Mouse (Mus musculus) cerebellum, adult 18-20 months (tissue): ENCODE results near the gene Zbtb8a.
"Not testable (repeated sequence)": the region's sequence is repeated elsewhere in the genome, so short reads cannot be mapped to it uniquely, and the experiment has no call there.

Experiments
- DNase-seq, 2 experiments: peaks; one replicate each; pipeline ENCODE4 v3.0.0; 2021

The Zbtb8a gene

DNA sequence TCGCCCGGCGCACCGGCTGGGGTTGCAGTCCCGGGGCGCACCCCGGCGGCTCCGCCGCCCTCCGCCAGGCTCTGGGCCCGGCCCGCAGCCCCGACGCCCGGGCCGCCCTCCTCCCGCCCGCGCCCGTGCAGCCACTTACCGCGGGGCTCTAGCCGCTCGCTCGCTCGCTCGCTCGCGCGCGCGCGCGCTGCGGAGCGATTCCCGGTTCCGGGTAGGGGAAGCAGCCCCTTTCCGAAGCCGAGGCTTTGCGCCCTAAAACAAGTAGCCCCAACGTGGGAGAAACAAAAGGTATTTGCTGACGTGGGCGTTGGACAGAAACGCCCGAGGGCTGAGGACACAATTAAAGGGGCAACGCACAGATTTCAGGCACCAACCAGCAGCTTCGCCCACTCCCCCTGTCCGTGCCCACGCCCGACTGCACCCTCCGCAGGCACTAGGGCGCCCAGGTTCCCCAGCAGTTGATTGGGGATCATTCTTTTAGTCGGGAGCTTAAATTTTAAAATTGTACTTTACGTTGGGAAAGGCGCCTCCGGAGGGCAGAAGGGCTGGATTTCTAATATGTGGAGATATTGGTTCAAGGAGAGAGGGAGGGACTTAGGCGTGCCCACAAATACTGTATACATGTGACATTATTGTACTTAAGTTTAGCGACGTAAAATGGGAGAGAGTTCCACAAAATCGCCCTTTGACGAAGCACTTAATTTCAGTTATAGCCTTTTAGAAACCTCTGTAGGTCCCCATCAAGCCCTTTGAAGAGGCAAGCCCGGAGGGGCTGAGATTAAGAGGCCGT is at the start of gene Zbtb8a:
Gene Zbtb8a, minus strand, starts transcription at position 516 of the 790 bp plus-strand sequence.
- DNase-seq: peak; percentile 51 to 61

DNA sequence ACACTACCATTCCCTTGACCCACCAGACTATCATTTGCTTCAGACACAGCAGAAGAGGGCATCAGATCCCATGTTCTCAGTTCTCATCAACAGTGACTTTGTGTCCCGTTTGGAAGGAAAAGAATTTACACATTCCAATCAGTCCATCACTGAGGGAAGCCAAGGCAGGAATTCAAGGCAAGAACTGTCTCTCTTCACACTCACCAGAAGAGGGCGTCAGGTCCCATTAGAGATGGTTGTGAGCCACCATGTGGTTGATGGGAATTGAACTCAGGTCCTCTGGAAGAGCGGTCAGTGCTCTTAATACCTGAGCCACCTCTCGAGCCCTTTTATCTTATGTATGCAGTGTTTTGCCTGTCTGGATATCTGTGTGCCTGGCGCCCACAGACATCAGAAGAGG is 40.4 kb upstream of the Zbtb8a start:
- DNase-seq: no peak

DNA sequence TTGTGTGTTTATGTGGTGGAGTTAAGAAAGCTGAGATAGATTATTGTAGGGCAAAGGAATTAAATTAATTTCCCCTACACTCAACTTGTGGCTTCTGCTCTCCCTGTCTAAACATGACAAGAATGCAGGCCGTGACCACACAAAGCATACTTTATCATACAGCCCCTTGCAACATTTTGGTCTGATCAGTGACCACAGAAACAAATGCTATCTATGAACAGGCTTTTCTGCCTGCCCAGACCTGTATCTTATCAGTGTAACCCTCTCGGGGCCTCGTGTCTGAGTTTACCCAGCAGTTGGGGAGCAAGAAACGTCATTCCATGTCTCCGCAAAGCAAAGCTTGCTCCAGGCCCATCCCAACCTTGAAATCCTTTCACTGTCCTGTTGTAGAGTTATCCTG is 38.6 kb upstream of the Zbtb8a start:
- no peak for DNase-seq

DNA sequence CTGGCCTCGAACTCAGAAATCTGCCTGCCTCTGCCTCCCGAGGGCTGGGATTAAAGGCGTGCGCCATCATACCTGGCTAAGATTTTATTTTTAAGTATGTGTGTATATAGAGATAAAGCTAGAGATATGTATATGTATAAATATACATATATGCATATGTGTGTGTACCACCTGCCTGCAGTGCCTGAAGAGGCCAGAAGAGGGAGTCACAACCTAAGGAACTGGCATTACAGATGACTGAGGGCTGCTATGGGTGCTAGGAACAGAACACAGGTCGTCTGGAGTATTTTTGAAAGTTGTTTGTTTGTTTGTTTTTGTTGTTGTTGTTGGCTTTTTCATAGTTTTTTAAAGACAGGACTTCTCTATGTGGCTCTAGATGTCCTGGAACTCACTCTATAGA is 38.0 kb upstream of the Zbtb8a start:
- DNase-seq: no peak

DNA sequence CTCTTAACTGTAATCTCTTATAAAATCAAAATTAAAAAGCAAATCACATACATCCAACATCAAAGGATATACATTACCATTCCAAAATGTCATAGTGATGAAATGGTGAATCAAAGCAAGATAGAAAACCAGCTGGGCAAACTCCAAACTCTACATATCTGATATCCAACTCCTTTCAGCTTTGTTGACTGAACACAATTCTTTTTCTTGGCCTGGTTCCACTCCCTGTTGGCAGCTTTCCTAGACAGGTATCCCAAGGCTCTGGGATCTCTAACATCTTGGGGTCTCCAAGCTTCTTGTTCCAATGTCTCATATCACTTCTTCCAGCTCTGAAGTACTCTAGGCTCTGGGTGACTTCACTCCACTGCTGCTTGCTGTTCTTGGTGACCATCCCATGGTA is 33.1 kb upstream of the Zbtb8a start:
- no peak for DNase-seq

DNA sequence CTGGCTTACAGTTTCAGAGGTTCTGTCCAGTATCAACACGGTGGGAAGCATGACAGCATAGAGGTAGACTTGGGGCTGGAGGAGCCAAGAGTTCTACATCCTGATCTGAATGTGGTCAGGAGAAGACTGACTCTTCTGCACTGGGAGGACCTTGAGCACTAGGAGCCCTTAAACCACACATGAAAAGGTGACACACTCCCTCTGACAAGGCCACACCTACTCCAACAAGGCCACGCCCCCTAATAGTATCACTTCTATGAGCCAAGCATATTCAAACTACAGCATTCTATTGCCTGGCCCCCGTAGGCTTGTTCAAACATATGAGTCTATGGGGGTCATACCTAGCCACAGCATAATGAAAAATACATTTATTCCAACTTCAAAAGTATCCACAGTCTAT is 32.6 kb upstream of the Zbtb8a start:
- not testable (repeated sequence) for DNase-seq

DNA sequence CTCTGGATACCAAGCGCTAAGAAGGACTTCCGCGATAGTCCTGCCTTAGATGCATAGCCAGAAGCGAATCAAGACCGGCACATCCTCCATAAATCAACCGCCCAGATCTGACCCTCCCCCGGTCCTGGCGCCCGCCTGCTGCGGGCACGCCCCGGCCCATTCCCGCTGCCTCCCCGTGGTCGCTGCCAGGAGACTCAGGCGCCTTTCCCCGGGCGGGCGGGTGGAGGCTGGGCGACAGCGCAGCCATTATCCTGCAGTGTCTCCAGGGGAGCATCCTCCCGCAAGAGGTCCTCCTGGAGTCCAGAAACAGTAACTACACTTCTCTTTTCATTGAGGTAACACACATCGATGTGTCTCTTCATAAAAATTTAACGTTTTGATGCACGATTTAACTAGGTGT is 28.5 kb upstream of the Zbtb8a start:
- DNase-seq: peak; percentile 31 to 38

DNA sequence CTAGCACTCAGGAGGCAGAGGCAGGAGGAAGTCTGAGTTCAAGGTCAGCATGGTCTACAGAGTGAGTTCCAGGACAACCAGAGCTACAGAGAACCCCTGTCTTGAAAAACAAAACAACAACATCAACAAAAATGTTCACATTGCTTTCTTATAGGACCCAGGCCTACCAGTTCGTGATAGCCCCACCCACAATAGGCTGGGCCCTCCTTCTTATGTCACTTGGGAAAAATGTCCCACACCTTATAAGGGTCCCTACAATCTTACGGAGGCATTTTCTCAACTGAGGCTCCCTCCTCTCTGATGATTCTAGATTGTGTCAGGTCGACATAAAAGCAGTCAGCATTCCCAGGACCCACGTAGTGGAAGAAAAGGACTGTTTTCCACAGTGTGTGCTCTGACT is 21.9 kb upstream of the Zbtb8a start:
- DNase-seq: no peak

DNA sequence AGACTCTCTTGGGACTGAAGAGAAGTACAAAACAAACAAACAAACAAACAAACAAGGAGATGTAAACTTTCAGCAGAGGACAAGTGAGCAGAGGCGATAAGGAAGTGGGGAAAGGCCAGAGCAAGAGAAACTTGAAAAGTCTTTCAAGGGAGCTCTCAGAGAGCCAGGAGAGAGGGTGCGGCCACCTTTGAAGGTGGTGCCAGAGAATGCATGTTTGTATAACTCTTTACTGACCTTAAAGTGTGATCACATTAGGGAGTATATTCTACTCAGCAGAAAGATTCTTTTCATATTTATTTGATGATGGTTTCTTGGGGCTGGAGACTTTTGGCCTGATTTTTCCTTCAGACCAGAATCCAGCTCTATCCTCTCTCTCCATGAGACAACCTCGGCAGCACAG is 19.0 kb upstream of the Zbtb8a start:
- DNase-seq: no peak

DNA sequence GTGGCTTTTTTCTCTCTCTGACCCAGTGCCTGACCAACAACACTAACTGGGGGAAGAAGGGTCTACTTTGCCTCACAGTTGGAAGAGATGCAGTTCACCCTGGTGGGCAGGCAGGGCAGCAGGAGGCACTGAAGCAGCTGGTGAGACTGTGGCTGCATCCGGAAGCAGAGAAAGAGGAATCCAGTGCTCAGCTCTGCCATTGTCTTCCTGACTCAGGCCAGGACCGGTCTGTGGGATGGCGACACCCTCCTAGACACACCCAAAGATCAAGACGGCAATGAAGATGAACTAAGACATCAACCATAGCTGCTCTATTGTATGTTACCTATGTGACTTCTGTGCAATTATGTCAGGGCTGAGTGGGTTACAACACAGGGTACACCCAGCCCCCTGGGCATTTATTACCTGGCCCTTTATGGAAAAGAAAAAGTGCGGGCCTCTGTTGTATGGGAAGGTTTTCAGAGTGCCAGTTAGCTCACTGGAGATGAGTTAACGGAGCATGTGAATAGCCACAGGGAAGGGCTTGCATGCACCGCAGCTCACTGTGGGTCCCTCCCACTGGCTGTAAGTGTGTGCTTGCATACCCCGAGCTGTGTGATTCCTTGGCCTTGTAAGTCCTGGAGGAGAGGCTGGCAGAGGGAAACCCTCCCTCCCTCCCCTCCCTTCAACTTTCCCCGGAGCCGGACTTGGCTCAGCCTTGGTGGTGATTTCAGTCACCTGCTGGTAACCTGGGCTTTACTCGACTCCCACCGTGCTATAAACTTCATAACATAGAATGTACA is 16.4 kb upstream of the Zbtb8a start:
- no peak for DNase-seq

DNA sequence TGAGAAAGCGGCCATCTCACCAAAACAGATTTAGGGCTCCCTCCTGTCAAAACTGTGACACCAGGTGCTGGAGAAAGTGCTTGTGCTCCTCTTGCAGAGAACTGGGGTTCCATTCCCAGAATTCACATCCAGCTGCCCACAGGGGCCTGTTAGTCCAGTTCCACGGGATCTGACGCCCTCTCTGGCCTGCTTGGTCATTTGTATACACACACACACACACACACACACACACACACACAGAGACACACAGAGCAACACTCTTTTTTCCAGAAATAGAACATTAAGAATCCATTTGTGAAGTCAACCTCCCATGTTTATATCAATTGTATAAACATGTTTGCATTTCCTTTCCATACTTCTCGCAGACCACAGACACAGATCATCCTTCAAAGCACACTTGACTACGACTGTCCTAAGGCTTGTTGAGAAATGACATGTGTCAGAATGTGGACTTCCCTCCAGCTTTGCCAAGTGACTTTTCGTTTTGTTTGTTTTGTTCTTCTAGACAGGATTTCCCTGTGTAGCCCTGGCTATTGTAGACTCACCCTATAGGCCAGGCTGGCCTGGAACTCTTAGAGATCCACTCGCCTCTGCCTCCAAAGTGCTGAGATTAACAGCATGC is 13.1 kb upstream of the Zbtb8a start:
- DNase-seq: no peak

DNA sequence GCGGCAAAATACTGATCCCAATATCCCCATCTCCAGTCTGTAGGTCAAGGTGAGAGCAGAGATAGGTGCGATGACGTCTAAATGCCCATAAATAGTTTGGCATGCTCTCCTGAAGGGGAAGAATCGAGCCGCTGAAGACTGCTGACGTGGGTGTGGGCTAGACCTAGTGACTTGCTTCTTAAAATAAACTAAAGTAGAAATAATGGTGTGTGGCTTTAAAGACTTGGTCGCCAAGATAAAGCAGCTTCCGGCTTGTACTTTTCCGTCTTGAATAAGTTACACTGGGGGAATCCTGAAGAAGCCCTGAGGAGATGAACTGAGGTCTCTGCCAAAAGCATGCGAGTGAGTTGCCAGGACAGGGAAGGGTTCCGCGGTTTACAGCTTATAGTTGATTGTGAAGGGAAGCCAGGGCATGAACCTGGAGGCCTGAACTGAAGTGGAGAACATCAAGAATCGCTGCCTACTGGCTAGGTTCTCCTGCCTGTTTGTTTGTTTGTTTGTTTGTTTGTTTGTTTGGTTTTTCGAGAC is 12.4 kb upstream of the Zbtb8a start:
- no peak for DNase-seq

DNA sequence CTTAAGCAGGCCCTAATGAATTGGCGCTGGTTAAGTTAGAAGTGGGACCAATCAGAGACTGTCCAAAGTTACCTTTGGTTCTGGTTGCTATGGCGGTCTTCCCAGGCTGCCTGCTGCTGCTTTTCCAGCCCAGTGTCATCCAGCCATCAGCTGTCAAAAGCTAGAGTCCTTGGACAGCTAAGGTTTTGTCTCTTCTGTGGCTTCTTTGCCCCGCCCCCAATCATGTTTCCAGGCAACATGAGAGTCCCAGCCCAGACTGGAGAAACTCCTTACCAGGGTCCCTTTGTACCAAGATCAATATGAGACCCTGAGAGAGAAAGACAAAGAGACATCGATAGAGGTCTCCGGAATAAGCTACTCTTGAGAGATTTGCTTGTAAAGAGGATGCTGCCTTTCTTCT is 10.5 kb upstream of the Zbtb8a start:
- DNase-seq: no peak

DNA sequence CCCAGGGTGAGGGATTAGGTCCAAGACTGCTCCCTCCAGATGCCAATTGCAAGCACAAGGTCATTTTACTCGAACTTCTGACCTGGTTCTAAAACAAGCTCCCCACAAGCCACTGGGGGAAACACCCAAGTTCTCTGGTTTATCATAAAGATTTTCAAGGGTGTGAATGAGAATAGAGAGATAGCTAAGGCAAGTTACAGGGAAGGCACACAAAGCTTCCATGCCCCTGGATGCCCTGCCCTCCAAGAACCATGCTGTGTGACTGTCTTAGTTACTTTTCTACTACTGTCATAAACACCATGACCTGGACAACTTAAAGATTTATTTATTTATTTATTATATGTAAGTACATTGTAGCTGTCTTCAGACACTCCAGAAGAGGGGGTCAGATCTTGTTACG is 9.1 kb upstream of the Zbtb8a start:
- DNase-seq: no peak

DNA sequence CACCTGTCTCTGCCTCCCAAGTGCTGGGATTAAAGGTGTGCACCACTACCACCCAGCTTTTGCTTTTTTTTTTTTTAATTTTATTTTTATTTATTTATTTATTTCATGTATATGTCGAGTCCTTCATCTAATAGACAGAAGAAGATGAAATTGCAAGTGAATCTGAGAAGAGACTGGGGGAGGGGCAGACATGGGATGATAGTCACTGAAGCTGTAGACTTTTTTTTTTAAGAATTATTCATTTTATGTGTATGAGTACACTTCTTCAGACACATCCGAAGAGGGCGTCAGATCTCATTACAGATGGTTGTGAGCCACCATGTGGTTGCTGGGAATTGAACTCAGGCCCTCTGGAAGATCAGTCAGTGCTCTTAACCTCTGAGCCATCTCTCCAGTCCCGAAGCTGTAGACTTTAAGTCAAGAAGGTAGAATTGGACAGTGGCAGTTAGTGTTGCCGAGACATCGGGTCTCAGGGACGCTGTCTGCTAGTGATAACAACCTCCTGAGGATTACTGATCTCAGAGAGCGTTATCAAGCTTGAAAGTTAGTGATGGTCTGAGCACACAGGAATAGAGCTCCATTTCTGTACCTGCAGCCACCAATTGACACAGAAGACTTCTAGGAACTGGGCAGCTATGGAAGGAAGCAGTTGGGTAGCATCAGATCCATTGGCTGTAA is 8.5 kb upstream of the Zbtb8a start:
- DNase-seq: no peak

DNA sequence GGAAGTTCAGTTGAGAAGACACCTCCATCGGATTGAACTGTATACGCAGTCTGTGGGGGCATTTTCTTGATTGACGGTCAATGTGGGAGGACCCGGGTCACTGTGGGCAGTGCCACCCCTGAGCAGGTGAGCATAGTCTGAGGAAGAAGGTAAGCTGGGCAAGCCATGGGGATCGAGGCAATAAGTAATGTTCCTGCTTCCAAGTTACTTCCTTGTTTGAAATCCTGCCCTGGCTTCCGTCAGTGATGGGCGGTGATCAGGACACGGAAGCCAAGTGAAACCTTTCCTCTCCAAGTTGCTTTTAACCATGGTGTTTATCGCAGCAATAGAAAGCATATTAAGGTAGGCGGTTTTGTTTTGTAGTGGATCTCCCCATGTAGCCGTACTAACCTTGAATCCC is 7.8 kb upstream of the Zbtb8a start:
- DNase-seq: no peak

DNA sequence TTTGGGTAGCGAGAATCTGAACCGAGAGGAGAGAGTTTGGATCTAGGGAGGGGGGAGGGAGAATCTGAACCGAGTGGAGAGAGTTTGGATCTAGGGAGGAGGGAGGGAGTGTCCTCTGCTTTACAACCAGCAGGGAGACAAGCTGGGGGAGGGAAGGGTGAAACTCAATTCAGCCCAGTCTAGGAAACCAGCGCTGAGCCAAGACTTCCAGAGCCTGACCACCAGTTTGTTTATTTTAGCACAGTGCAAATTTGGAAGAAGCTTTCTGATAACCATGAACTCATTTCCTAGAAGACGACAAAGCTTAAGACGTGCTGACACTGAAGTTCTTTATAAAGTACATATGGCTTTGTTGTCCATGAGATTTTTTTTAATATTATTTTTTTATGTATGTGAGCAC is 6.5 kb upstream of the Zbtb8a start:
- no peak for DNase-seq

DNA sequence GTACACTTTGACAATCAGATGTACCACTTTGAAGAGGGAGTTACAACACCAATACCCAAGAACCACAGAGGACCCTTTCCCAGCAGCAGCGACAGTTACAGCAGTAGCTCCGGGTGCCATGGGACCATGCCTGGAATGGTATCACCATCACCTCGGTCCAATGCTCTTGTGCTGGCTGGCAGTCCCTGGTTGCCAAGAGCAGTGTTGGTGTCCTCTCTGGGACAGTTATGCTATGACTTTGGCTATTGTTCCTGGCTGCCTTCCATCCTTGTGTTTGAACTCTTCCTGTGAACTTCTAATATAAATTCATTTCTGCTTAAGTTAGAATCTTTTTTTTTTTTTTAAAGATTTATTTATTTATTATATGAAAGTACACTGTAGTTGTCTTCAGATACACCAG is 5.7 kb upstream of the Zbtb8a start:
- DNase-seq: no peak

DNA sequence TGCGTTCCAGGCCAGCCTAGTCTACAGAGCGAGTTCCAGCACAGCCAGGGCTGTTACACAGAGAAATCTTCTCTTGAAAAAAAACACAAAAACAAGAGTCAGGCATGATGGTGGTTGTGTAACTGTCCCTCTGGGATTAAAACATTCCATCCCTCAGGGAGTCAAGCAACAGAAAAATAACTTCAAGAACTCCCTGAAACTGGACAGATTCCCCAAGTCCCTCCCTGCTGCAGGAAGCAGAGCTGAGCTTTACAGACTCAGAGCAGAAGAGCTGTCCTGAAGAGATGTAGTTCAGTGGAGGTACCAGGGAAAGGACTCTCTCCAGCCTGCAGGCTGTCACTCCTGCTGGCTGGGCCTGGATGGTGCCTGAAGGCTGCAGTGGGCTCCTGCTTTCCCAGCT is 4.6 kb upstream of the Zbtb8a start:
- no peak for DNase-seq

DNA sequence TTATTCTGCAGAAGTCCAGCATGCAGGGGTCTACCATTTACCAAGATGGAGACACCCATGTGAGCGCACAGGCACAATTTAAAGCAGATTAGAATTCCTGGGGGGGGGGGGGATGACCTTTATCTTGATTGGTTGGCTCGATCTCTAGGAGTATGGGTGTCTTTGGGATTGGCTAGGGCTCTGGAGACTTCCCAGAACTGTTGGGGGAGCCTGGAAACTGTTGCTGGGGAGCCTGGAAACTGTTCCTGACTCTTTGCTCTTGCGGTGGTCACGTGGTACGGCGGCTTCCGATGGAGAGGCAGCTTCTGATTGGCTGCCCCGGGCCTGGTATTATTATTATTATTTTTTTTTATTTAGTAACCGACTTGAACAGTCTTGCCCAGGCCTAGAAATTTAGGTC is 4.1 kb upstream of the Zbtb8a start:
- no peak for DNase-seq

DNA sequence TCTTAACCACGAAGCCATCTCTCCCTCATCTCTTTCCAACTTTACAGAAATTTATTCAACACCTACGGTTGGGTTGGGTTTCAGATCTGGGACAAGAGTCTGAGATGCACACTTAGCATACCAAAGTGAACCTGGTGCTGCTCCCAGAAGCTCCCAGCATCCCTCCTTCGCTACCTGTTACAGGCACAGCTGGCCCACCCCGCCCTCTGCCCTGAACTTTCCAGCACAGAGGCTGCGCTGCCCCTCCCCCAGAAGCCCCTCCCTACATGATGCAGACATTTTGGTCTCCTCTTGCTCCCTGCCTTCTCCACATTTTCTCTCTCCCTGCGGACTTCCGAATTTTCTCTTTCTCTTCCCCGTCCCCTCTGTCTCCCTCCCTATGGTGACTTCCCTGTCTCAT is 3.2 kb upstream of the Zbtb8a start:
- no peak for DNase-seq

DNA sequence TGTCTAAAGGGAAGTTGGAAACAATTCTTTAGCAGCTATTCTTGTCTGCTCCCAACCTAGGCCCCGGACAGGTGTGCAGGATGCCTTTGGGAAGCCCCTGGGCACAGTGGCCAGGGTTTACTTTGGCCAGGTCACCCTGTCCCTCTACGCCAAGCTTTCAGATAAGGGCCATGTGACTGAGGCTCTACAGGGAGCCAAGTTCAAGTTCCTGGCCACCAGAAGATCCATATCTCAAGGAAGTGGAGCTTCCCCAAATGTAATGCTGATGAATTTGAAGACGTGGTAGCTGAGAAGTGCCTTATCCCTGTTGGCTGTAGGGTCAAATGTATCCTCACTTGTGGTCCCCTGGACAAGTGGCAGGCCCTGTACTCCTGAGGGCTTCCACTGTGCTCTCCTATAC is 1.9 kb upstream of the Zbtb8a start:
- DNase-seq: no peak

DNA sequence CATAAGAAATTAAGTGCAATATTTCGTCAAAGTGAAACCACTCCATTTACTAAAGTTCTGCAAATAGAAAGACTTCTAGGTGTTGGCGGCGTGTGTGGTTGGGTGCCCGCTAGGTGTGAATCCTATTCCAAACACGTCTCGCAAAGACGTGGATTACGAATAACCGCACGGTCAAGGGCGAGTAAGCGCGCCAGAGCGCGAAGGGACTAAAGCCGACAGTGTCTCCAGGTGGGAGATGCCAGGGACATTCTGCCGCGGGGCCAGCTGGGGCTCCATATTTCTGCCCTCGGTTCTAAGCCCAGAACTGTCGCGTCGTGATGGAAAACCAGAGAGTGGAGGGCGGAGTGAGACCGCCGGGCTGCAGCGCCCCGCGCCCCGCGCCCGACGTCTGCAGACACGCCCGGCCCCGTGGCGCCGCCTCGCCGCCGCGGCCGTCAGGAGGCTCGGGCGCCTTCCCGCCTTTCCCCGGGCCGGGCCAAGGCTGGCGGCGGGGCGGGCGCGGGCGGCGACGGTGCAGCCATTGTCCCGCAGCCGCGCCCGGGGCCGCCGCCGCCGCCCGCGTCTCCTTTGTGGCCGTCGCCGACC is 863 bp downstream of the Zbtb8a start:
- DNase-seq: peak; percentile 47 to 75
